Mouse (Mus musculus): ENCODE data around the gene Rab21. TPM values are rescaled to one million over a fixed set of nuclear protein-coding genes. Genes with fewer than 3 reads are reported as not detected.

Gene Rab21
- total RNA-seq, 2 experiments from 2014 or later, result 42.0 to 43.0 TPM

Other genes with a start within 250 kb of the Rab21 start
- under 1 TPM; 0.48 to 0.70 TPM for gene Tph2, start 130.6 kb downstream of the Rab21 start, total RNA-seq (2021)
- 10 to 100 TPM; 37.0 to 38.4 TPM for gene Tbc1d15, start 64.1 kb downstream of the Rab21 start, total RNA-seq (2021)
- gene Tmem19, start 46.9 kb upstream of the Rab21 start, total RNA-seq (2021), result 10 to 100 TPM; 40.6 to 45.3 TPM
- gene Thap2, start 68.8 kb upstream of the Rab21 start, total RNA-seq (2021), result 10 to 100 TPM; 13.0 to 18.3 TPM
- 10 to 100 TPM; 43.4 to 46.7 TPM for gene Zfc3h1, start 69.4 kb upstream of the Rab21 start, total RNA-seq (2021)

All from left cerebral cortex, postnatal 4 days (tissue).